Mouse (Mus musculus): ENCODE data around the gene Cxcl2. TPM values are rescaled to one million over a fixed set of nuclear protein-coding genes. Genes with fewer than 3 reads are reported as not detected.

Cxcl2 gene
- polyA plus RNA-seq, 1 experiment, result 1.4 TPM

DNA sequence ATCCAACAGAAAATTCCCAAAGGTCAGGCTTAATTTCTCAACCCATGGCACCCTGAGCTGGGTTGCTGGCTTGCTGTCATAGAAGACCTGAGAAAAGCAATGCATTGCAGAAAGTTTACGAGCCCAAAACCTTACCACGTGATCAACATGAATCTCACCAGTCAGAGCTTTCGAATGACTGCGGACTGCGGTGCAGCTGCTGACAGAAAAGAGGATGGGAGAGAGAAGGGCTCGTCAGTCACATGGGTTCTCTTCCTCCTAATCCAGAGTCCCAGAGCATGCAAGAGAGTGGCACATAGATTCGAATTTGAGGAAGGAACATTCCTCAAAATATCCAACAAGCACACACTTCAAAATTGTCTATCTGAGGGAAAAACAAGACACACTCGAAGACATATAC lies 9.4 kb upstream of the Cxcl2 start:
- no peak for DNase-seq (ENCODE audit: low read depth)

- no peak for DNase-seq (ENCODE audit: low read depth)
Observed at GRCm38 (mm10) chr5:90897429-90897828, 6.2 kb upstream of the Cxcl2 start.

GRCm38 (mm10) chr5:90899308-90899707 lies 4.4 kb upstream of the Cxcl2 start:
- no peak for DNase-seq (ENCODE audit: low read depth)

- no peak for DNase-seq (ENCODE audit: low read depth)
Observed at GRCm38 (mm10) chr5:90900147-90900546, 3.5 kb upstream of the Cxcl2 start.

- no peak for DNase-seq (ENCODE audit: low read depth)
Observed at GRCm38 (mm10) chr5:90900688-90901087, 3.0 kb upstream of the Cxcl2 start.

- no peak for DNase-seq (ENCODE audit: low read depth)
Observed at GRCm38 (mm10) chr5:90902380-90903260, 1.1 kb upstream of the Cxcl2 start.

DNA sequence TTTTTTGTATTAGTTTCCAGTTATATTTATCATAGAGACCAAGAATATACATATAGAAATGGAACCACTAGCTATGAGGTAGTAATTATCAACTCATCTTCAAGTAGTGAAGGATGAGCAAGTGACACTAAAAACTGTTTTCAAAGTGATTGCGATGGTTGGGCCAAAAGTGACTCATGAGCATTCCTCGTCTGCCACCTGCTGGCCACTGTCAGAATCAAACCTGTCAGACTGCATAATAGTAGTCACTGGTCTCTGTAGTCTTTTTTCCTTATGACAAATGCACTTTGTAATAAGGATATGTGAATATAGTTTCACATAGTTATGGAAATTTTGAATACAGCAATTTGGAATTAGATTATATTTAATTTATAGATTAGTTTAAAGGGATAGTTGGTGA lies 5.3 kb downstream of the Cxcl2 start:
- DNase-seq (ENCODE audit: low read depth), result no peak

- DNase-seq (ENCODE audit: low read depth), result peak; percentile 75
Observed at GRCm38 (mm10) chr5:90919495-90919894, 15.8 kb downstream of the Cxcl2 start.

DNA sequence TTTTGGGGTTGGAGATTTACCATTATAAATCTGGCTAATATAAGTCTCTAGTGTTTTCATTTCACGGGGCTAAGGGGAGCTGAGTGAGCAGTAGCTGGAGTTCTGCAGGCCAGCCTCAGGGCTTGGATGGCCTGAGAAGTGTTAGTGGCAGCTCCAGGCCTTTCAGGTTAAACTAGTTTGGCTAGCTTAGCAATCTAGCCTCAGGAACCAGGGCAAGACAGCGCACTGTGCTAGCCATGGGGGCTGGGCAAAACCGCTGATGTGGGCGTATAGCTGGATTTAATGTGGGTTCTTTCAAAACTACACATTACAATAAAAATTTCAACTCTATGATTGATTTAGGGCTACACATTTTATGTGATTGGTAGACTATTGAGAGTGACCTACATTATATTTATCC lies 19.3 kb downstream of the Cxcl2 start:
- DNase-seq (ENCODE audit: low read depth), result peak; percentile 83

GRCm38 (mm10) chr5:90930546-90930945 lies 26.9 kb downstream of the Cxcl2 start:
- DNase-seq (ENCODE audit: low read depth), result no peak

GRCm38 (mm10) chr5:90930971-90931851 lies 27.5 kb downstream of the Cxcl2 start, which contains the start of gene Mthfd2l:
TSS of gene Mthfd2l (plus strand) at chr5:90931117.
- DNase-seq (ENCODE audit: low read depth), result no peak

GRCm38 (mm10) chr5:90931911-90932310 lies 28.2 kb downstream of the Cxcl2 start:
- DNase-seq (ENCODE audit: low read depth), result no peak

DNA sequence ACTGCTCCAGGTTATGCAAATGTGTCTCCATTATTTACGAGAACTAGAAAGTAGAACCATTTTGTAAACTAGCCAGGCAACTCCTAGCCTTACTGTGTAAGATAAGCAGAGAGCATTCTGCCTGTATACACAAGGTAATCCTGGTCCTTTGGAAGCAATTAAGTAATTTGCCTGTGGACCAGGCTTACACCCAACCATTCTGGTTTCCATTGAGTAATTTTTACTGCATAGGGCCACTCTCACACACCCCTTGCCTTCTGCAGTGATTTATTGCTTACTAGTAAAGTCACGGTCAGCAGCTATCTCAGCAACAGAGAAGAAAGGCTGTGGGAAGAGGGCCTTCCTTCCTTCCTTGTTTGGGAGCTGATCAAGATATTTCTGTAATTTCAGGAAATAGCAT lies 33.0 kb downstream of the Cxcl2 start:
- DNase-seq (ENCODE audit: low read depth), result no peak

DNA sequence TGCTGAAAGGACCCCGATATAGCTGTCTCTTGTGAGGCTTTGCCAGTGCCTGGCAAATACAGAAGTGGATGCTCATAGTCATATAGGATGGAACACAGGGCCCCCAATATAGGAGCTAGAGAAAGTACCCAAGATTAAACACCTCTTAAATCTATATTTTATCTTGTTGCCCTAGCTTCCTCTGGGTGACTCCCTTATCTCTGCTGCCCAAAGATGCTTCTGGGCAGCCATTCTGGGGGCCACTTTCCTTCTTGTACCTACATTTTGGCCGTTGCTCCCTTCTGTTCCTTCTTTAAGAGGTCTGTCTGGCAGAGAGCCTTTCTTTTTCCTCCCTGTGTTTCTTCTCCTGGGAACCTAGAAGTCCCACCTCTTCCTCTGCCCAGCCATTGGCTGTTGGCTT lies 41.8 kb downstream of the Cxcl2 start:
- DNase-seq (ENCODE audit: low read depth), result no peak

DNA sequence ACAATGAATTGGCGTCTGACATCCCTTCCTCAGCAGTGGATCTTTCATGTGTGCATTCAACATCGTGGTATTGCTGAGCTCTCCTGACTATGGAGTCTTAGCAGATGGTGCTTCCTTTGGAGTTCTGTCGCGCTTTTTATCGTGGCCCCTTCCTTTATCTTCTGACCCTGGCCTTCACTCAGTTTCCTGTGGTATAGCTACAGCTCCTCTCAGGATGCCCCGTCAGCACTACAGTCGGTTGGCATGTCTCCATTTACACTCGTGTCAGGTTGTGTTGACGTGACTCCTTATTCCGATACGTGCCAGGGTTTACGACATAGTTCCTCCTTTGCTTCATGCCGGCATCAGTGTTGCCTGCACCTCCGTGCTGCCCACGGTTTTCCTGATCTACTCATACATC lies 45.8 kb downstream of the Cxcl2 start:
- no peak for DNase-seq (ENCODE audit: low read depth)

GRCm38 (mm10) chr5:90951475-90951874 lies 47.8 kb downstream of the Cxcl2 start:
- no peak for DNase-seq (ENCODE audit: low read depth)

- DNase-seq (ENCODE audit: low read depth), result no peak
Observed at GRCm38 (mm10) chr5:90952731-90953481, 49.2 kb downstream of the Cxcl2 start.

Other genes starting within 250 kb of the Cxcl2 start
- 0.24 TPM in 1 of 2 replicates, not detected in the other for gene Cxcl5, start 144.5 kb upstream of the Cxcl2 start, polyA plus RNA-seq (2012; rRNA removed)
- gene Ppbp, start 135.4 kb upstream of the Cxcl2 start, polyA plus RNA-seq (2012; rRNA removed), result 1.0 and 1.9 TPM in 2 replicates
- 65.0 and 73.0 TPM in 2 replicates for gene Pf4, start 131.4 kb upstream of the Cxcl2 start, polyA plus RNA-seq (2012; rRNA removed)
- 0.50 TPM in 1 of 2 replicates, not detected in the other for gene Cxcl3, start 117.8 kb upstream of the Cxcl2 start, polyA plus RNA-seq (2012; rRNA removed)
- gene Cxcl15, start 109.3 kb upstream of the Cxcl2 start, polyA plus RNA-seq (2012; rRNA removed), result 0.06 TPM in 1 of 2 replicates, not detected in the other
- gene Cxcl1, start 12.6 kb upstream of the Cxcl2 start, polyA plus RNA-seq (2012; rRNA removed), result 0.69 and 5.4 TPM in 2 replicates
- 61.1 and 74.6 TPM in 2 replicates for gene Mthfd2l, start 27.2 kb downstream of the Cxcl2 start, polyA plus RNA-seq (2012; rRNA removed)
- gene Epgn, start 123.6 kb downstream of the Cxcl2 start, polyA plus RNA-seq (2012; rRNA removed), result 0.06 and 0.11 TPM in 2 replicates
- gene Ereg, start 170.8 kb downstream of the Cxcl2 start, polyA plus RNA-seq (2012; rRNA removed), result 0.03 and 0.04 TPM in 2 replicates
- 0.19 TPM in 1 of 2 replicates, not detected in the other for gene Areg, start 235.7 kb downstream of the Cxcl2 start, polyA plus RNA-seq (2012; rRNA removed)